Mouse (Mus musculus) heart, adult 2 months (tissue): ENCODE data around the gene 9630041A04Rik.

Experiments used
- CTCF ChIP-seq: fragments of 200-600 bp; IDR thresholded peaks from 2 replicates; pipeline ENCODE4 v1.8.1; 2022; ENCODE audit warnings: antibody characterized with exemption, mild to moderate bottlenecking, moderate library complexity
- EP300 ChIP-seq: fragments of 200-500 bp; IDR thresholded peaks from 2 replicates; pipeline ENCODE4 v1.6.1; 2011; ENCODE audit warnings: low read depth, low read length, control low read depth; ENCODE audit not compliant: insufficient read depth

- TF ChIP-seq CTCF: no peak
- TF ChIP-seq EP300: no peak
Observed at GRCm38 (mm10) chr9:101945814-101946213, 84.2 kb downstream of the 9630041A04Rik start.
